Mouse (Mus musculus) testis, adult 2 months (tissue): ENCODE measurements around the gene Dmrtc2. TPM values are rescaled to one million over a fixed set of nuclear protein-coding genes. Genes with fewer than 3 reads are reported as not detected.

ENCODE experiments used
- H3K27ac ChIP-seq: fragments of 200-500 bp; 2 replicates; pipeline ENCODE4 v1.5.1; 2012; ENCODE audit warnings: low read depth, low read length; ENCODE audit not compliant: control insufficient read depth, insufficient read depth
- H3K27me3 ChIP-seq: fragments of 200-500 bp; 2 replicates; pipeline ENCODE4 v1.6.1; 2012; ENCODE audit warnings: mild to moderate bottlenecking, low read length, moderate library complexity; ENCODE audit not compliant: control insufficient read depth, insufficient read depth
- H3K36me3 ChIP-seq: fragments of 200-500 bp; 2 replicates; pipeline ENCODE4 v1.6.1; 2012; ENCODE audit warnings: mild to moderate bottlenecking, low read length; ENCODE audit not compliant: control insufficient read depth, insufficient read depth
- H3K4me1 ChIP-seq: fragments of 200-500 bp; 2 replicates; pipeline ENCODE4 v1.6.1; 2012; ENCODE audit warnings: low read length; ENCODE audit not compliant: control insufficient read depth, insufficient read depth
- H3K4me3 ChIP-seq: fragments of 200-500 bp; 2 replicates; pipeline ENCODE4 v1.5.1; 2012; ENCODE audit warnings: low read depth, mild to moderate bottlenecking, low read length, moderate library complexity, mixed read lengths; ENCODE audit not compliant: control insufficient read depth
- CTCF ChIP-seq: fragments of 200-500 bp; IDR thresholded peaks from 2 replicates; pipeline ENCODE4 v1.5.1; 2012; ENCODE audit warnings: low read depth, mild to moderate bottlenecking, inconsistent platforms, low read length, moderate library complexity; ENCODE audit not compliant: control insufficient read depth, insufficient read depth, insufficient replicate concordance
- POLR2A ChIP-seq: fragments of 200-500 bp; IDR thresholded peaks from 2 replicates; pipeline ENCODE4 v1.6.1; 2012; ENCODE audit warnings: low read depth, mild to moderate bottlenecking, inconsistent platforms, low read length, moderate library complexity; ENCODE audit not compliant: control insufficient read depth
- polyA plus RNA-seq: library from polyadenylated mRNA; depleted of rRNA; stranded (reverse); fragments of >200 nt; gene quantifications from 2 replicates; pipeline ENCODE4 v1.2.3, GENCODE M21; 2012; rRNA removed

Gene Dmrtc2
- polyA plus RNA-seq, 1 experiment = 129 TPM

DNA sequence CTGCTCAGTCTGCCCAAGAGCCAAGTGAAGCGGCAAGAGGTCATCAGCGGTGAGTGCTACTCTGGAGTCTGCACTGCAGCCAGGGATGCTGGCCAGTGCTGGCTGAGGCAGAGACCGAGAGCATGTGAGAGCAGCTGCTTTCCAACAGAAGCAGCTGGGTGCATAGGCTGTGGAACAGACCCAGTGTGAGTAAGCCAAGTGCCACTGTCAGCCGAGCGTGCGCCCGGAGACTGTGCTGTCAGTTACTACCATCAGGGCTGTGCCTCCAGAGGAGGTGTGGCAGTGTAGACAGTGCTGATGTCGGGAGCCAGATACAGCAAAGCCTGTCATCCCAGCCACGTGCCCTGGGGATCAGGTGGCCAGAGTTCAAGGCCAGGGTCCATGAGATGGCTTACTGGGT is 49.9 kb downstream of the Dmrtc2 start:
- H3K4me3 ChIP-seq = no peak overlapping the region
- no peaks in the 10 kb centered on the region; the same call in 1 of the 2 replicates for H3K36me3 ChIP-seq
- H3K27ac ChIP-seq = no peak overlapping the region
- no peaks in the 10 kb centered on the region for H3K27me3 ChIP-seq
- no peaks in the 10 kb centered on the region for H3K4me1 ChIP-seq
- TF ChIP-seq CTCF (no peak), POLR2A (no peak)

Other genes starting within 250 kb of the Dmrtc2 start
- 0.06 and 0.16 TPM in 2 replicates for gene Lypd3, start 233.5 kb upstream of the Dmrtc2 start, polyA plus RNA-seq
- 418 and 545 TPM in 2 replicates for gene Tex101, start 193.4 kb upstream of the Dmrtc2 start, polyA plus RNA-seq
- gene BC049730, start 160.8 kb upstream of the Dmrtc2 start, polyA plus RNA-seq = 97.9 and 114 TPM in 2 replicates
- gene Gm4763, start 143.1 kb upstream of the Dmrtc2 start, polyA plus RNA-seq = 57.3 and 81.2 TPM in 2 replicates
- gene Cd177, start 109.7 kb upstream of the Dmrtc2 start, polyA plus RNA-seq = 0.65 and 0.87 TPM in 2 replicates
- gene Ceacam10, start 92.9 kb upstream of the Dmrtc2 start, polyA plus RNA-seq = 0.38 and 63.4 TPM in 2 replicates
- gene Gm9844, start 7.8 kb upstream of the Dmrtc2 start, polyA plus RNA-seq = 13.6 and 13.8 TPM in 2 replicates
- gene Lypd4, start 116 bp upstream of the Dmrtc2 start, polyA plus RNA-seq = 909 and 952 TPM in 2 replicates
- gene Rps19, start 14.3 kb downstream of the Dmrtc2 start, polyA plus RNA-seq = 122 and 150 TPM in 2 replicates
- gene Cd79a, start 27.3 kb downstream of the Dmrtc2 start, polyA plus RNA-seq = 0.15 and 0.16 TPM in 2 replicates
- 39.6 and 40.8 TPM in 2 replicates for gene Arhgef1, start 32.9 kb downstream of the Dmrtc2 start, polyA plus RNA-seq
- gene Gm4881, start 74.4 kb downstream of the Dmrtc2 start, polyA plus RNA-seq = 1.3 and 1.6 TPM in 2 replicates
- gene Rabac1, start 102.7 kb downstream of the Dmrtc2 start, polyA plus RNA-seq = 377 and 423 TPM in 2 replicates
- 0.38 and 0.44 TPM in 2 replicates for gene Atp1a3, start 135.9 kb downstream of the Dmrtc2 start, polyA plus RNA-seq
- 83.7 and 86.7 TPM in 2 replicates for gene Grik5, start 202.3 kb downstream of the Dmrtc2 start, polyA plus RNA-seq
- gene Zfp574, start 202.5 kb downstream of the Dmrtc2 start, polyA plus RNA-seq = 267 and 276 TPM in 2 replicates